Mouse (Mus musculus) olfactory bulb, adult 2 months (tissue): Measurements from ENCODE around the gene Zfp831.

Source experiments
- CTCF ChIP-seq: fragments of 200-500 bp; IDR thresholded peaks from 2 replicates; pipeline ENCODE4 v1.5.1; 2012; ENCODE audit warnings: low read depth, mild to moderate bottlenecking, low read length, moderate library complexity; ENCODE audit not compliant: insufficient read depth
- POLR2A ChIP-seq: fragments of 200-500 bp; IDR thresholded peaks from 2 replicates; pipeline ENCODE4 v1.6.1; 2012; ENCODE audit warnings: mild to moderate bottlenecking, low read depth, low read length, moderate library complexity; ENCODE audit not compliant: insufficient read depth

DNA sequence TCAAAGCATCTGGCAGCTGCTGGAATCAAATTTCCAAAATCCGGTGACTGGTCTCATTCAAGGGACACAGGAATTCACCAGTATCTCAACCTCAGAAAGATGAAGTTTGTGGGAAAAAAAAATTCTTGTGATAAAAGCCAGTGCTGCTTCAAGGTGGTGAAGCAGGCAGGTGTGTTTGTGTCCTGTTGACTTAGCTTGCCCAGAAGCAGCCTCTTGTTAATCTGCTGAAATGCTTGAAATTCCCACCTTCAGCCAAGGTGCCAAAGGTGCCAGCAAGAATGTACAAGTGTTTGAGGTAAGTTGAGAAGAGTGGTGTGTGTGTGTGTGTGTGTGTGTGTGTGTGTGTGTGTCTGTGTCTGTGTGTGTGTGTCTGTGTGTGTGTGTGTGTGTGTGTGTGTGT is 110.9 kb downstream of the Zfp831 start:
- TF ChIP-seq POLR2A: no peak
- TF ChIP-seq CTCF: no peak
